ENCODE assay signal across 28 mouse cellular contexts in the genomic region with DNA sequence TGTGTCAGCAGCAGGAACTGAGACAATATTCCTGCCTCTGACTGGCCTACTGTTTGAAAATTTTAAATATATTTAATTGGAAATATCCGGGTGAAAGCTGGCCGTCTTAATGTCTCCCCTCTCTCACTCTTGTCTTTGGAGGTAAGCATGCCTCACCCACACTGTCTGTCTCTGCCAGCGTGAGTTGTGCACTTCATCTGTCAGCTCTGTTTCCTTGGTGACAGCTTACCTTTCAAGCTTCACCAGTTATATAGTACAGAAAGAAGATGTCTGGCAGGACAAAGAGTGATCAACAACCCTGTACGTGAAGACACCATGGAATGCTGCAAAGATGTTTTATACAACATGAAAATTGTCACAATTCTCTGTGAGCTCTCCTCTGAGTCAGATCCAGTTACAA.
DNase-seq lines count a peak whose midpoint lies in the region; ATAC-seq and TF ChIP-seq lines count a peak whose summit lies in the region.
"Had no signal": no experiment of that assay in that cellular context is flagged by ENCODE, and none has a peak within 500 bp of the region (broad histone marks: within the 10 kb centered on the region; RNA-seq: fewer than 3 reads in every experiment).

No protein-coding gene starts in this region.

- DNase-seq in forebrain, embryonic 10.5 days (ENCODE audit: extremely low spot score, low spot score), result no peak
- DNase-seq in midbrain, embryonic 11.5 days (ENCODE audit: low spot score, missing footprints), result peak; percentile 49
- peak; percentile 22 for DNase-seq in brain, embryonic 14.5 days (ENCODE audit: low read depth)
- no peak for DNase-seq in cerebellum, postnatal 14 days
- DNase-seq: adrenal gland, adult 8-10 months; adrenal gland, postnatal 25 days; cerebellum, adult 18-20 months; cerebellum, adult 9-10 months; cerebellum, postnatal 25 days; gastrocnemius, postnatal 14 days; heart, adult 11 months; heart, postnatal 10 days; heart, postnatal 4 days; kidney, adult 18-20 months had no signal

- H3K4me3 ChIP-seq in forebrain, embryonic 16.5 days (replicated peaks; ENCODE audit: low read length), result no peak overlapping the region
- no peak overlapping the region for H3K4me3 ChIP-seq in forebrain, embryonic 10.5 days
- no peak overlapping the region for H3K4me3 ChIP-seq in hindbrain, embryonic 15.5 days
- H3K4me3 ChIP-seq in hindbrain, embryonic 12.5 days, result no peak overlapping the region
- H3K4me3 ChIP-seq in midbrain, embryonic 11.5 days (ENCODE audit: low read depth, low read length), result no peak overlapping the region
- H3K4me3 ChIP-seq in midbrain, embryonic 15.5 days, result no peak overlapping the region
- H3K4me3 ChIP-seq: embryonic facial prominence, embryonic 12.5 days; embryonic facial prominence, embryonic 15.5 days; erythroblast, embryonic 14.5 days; heart, embryonic 12.5 days; heart, embryonic 15.5 days had no signal

- H3K4me2 ChIP-seq in forebrain, embryonic 16.5 days (ENCODE audit: low read length), result no peak overlapping the region
- H3K4me2 ChIP-seq in hindbrain, embryonic 15.5 days, result no peak overlapping the region
- no peak overlapping the region for H3K4me2 ChIP-seq in hindbrain, embryonic 12.5 days (replicated peaks)
- no peak overlapping the region for H3K4me2 ChIP-seq in midbrain, embryonic 11.5 days
- no peak overlapping the region for H3K4me2 ChIP-seq in midbrain, embryonic 15.5 days
- H3K4me2 ChIP-seq: embryonic facial prominence, embryonic 12.5 days; embryonic facial prominence, embryonic 15.5 days; heart, embryonic 12.5 days; heart, embryonic 15.5 days; hindbrain, embryonic 14.5 days had no signal

- no peaks in the 10 kb centered on the region for H3K36me3 ChIP-seq in forebrain, embryonic 16.5 days (ENCODE audit: control insufficient read depth, insufficient read depth)
- no peaks in the 10 kb centered on the region for H3K36me3 ChIP-seq in forebrain, embryonic 10.5 days (replicated peaks)
- H3K36me3 ChIP-seq in hindbrain, embryonic 15.5 days, result no peaks in the 10 kb centered on the region
- H3K36me3 ChIP-seq in hindbrain, embryonic 12.5 days, result no peaks in the 10 kb centered on the region
- H3K36me3 ChIP-seq in midbrain, embryonic 11.5 days (ENCODE audit: control insufficient read depth, insufficient read depth, low read length), result no peaks in the 10 kb centered on the region
- no peaks in the 10 kb centered on the region for H3K36me3 ChIP-seq in midbrain, embryonic 15.5 days (replicated peaks)
- H3K36me3 ChIP-seq: embryonic facial prominence, embryonic 12.5 days; embryonic facial prominence, embryonic 15.5 days; heart, embryonic 12.5 days; heart, embryonic 15.5 days had no signal

- TF ChIP-seq CTCF in brain, embryonic 14.5 days (IDR thresholded peaks at IDR 0.05; ENCODE audit: borderline replicate concordance, extremely low read depth, insufficient read depth, insufficient read length), result no peak

- no peak overlapping the region for H3K9ac ChIP-seq in forebrain, embryonic 16.5 days (replicated peaks; ENCODE audit: low read depth, low read length)
- H3K9ac ChIP-seq in hindbrain, embryonic 15.5 days, result no peak overlapping the region
- no peak overlapping the region for H3K9ac ChIP-seq in hindbrain, embryonic 12.5 days
- H3K9ac ChIP-seq in midbrain, embryonic 11.5 days (ENCODE audit: low read length), result no peak overlapping the region
- H3K9ac ChIP-seq in midbrain, embryonic 15.5 days, result no peak overlapping the region
- H3K9ac ChIP-seq: embryonic facial prominence, embryonic 12.5 days; embryonic facial prominence, embryonic 15.5 days; heart, embryonic 12.5 days; heart, embryonic 15.5 days; hindbrain, embryonic 14.5 days had no signal

- no peak overlapping the region for H3K27ac ChIP-seq in forebrain, embryonic 16.5 days (ENCODE audit: low read length)
- no peak overlapping the region for H3K27ac ChIP-seq in forebrain, embryonic 10.5 days
- no peak overlapping the region for H3K27ac ChIP-seq in hindbrain, embryonic 15.5 days (replicated peaks)
- no peak overlapping the region for H3K27ac ChIP-seq in hindbrain, embryonic 12.5 days
- no peak overlapping the region for H3K27ac ChIP-seq in midbrain, embryonic 11.5 days (ENCODE audit: low read depth, low read length)
- no peak overlapping the region for H3K27ac ChIP-seq in midbrain, embryonic 15.5 days
- H3K27ac ChIP-seq: embryonic facial prominence, embryonic 12.5 days; embryonic facial prominence, embryonic 15.5 days; heart, embryonic 15.5 days; hindbrain, embryonic 14.5 days had no signal

- ATAC-seq in forebrain, embryonic 16.5 days, result peak; percentile 57; the same call in 1 of the 2 replicates
- peak; percentile 45; the same call in 1 of the 2 replicates for ATAC-seq in hindbrain, embryonic 15.5 days (ENCODE audit: low FRiP score, low read depth)
- ATAC-seq in hindbrain, embryonic 12.5 days (ENCODE audit: low FRiP score), result no peak
- no peak for ATAC-seq in midbrain, embryonic 11.5 days (ENCODE audit: low FRiP score)
- ATAC-seq in midbrain, embryonic 15.5 days (replicated peaks), result no peak
- ATAC-seq: activated CD4-positive, CD25-positive, alpha-beta regulatory T cell, adult 4 months; forebrain, embryonic 14.5 days; inflammation-experienced regulatory T-cells, adult 6 months; intestine, embryonic 16.5 days had no signal

- TF ChIP-seq POLR2A in brain, embryonic 14.5 days (IDR thresholded peaks at IDR 0.05; ENCODE audit: borderline replicate concordance, extremely low read depth, insufficient read depth, insufficient read length, poor library complexity, severe bottlenecking), result no peak

- H3K9me3 ChIP-seq in forebrain, embryonic 16.5 days (ENCODE audit: control insufficient read depth, low read length), result no peaks in the 10 kb centered on the region
- no peaks in the 10 kb centered on the region for H3K9me3 ChIP-seq in forebrain, embryonic 10.5 days
- H3K9me3 ChIP-seq in hindbrain, embryonic 15.5 days, result no peaks in the 10 kb centered on the region
- H3K9me3 ChIP-seq in hindbrain, embryonic 12.5 days (replicated peaks), result no peaks in the 10 kb centered on the region
- H3K9me3 ChIP-seq in midbrain, embryonic 11.5 days (ENCODE audit: control insufficient read depth, low read length), result no peaks in the 10 kb centered on the region
- no peaks in the 10 kb centered on the region for H3K9me3 ChIP-seq in midbrain, embryonic 15.5 days
- H3K9me3 ChIP-seq: embryonic facial prominence, embryonic 12.5 days; embryonic facial prominence, embryonic 15.5 days; heart, embryonic 12.5 days; heart, embryonic 15.5 days had no signal

- H3K27me3 ChIP-seq in forebrain, embryonic 16.5 days (replicated peaks; ENCODE audit: control insufficient read depth, insufficient read depth, low read length), result no peaks in the 10 kb centered on the region
- no peaks in the 10 kb centered on the region for H3K27me3 ChIP-seq in forebrain, embryonic 10.5 days (ENCODE audit: poor library complexity, severe bottlenecking)
- no peaks in the 10 kb centered on the region for H3K27me3 ChIP-seq in hindbrain, embryonic 15.5 days
- no peaks in the 10 kb centered on the region for H3K27me3 ChIP-seq in hindbrain, embryonic 12.5 days
- H3K27me3 ChIP-seq in midbrain, embryonic 11.5 days (ENCODE audit: control insufficient read depth, insufficient read depth, low read length), result no peaks in the 10 kb centered on the region
- H3K27me3 ChIP-seq in midbrain, embryonic 15.5 days (replicated peaks), result no peaks in the 10 kb centered on the region
- H3K27me3 ChIP-seq: embryonic facial prominence, embryonic 12.5 days; embryonic facial prominence, embryonic 15.5 days; heart, embryonic 12.5 days; heart, embryonic 15.5 days had no signal

- H3K4me1 ChIP-seq in forebrain, embryonic 16.5 days (replicated peaks; ENCODE audit: control insufficient read depth, insufficient read depth, low read length), result no peaks in the 10 kb centered on the region
- H3K4me1 ChIP-seq in forebrain, embryonic 10.5 days, result no peaks in the 10 kb centered on the region
- H3K4me1 ChIP-seq in hindbrain, embryonic 15.5 days (replicated peaks), result no peaks in the 10 kb centered on the region
- no peaks in the 10 kb centered on the region for H3K4me1 ChIP-seq in hindbrain, embryonic 12.5 days
- H3K4me1 ChIP-seq in midbrain, embryonic 11.5 days (ENCODE audit: control insufficient read depth, insufficient read depth, low read length), result no peaks in the 10 kb centered on the region
- no peaks in the 10 kb centered on the region for H3K4me1 ChIP-seq in midbrain, embryonic 15.5 days
- H3K4me1 ChIP-seq: embryonic facial prominence, embryonic 12.5 days; embryonic facial prominence, embryonic 15.5 days had no signal

- 78% methylated on average over 4 of the region's 4 CpGs for WGBS in forebrain, embryonic 16.5 days
- 88% methylated on average over 4 of the region's 4 CpGs for WGBS in forebrain, embryonic 10.5 days
- 66% methylated on average over 4 of the region's 4 CpGs for WGBS in hindbrain, embryonic 15.5 days
- 81% methylated on average over 4 of the region's 4 CpGs for WGBS in hindbrain, embryonic 12.5 days
- WGBS in midbrain, embryonic 11.5 days, result 78% methylated on average over 4 of the region's 4 CpGs
- WGBS in midbrain, embryonic 15.5 days, result 68% methylated on average over 4 of the region's 4 CpGs

Comparison
In these comparisons a context has a peak if more than half of its experiments do, and no peak if none do; other contexts are left out.
1. ATAC-seq: peak in forebrain, embryonic 16.5 days (single experiment) and hindbrain, embryonic 15.5 days (single experiment); none in hindbrain, embryonic 12.5 days (single experiment), midbrain, embryonic 11.5 days (single experiment) and midbrain, embryonic 15.5 days (single experiment).
2. DNase-seq: peak in midbrain, embryonic 11.5 days (single experiment) and brain, embryonic 14.5 days (single experiment); none in forebrain, embryonic 10.5 days (single experiment) and cerebellum, postnatal 14 days (0 of 2).